Mouse (Mus musculus) kidney, adult 2 months (tissue): ENCODE data around the gene Nras.

ENCODE experiments used
- CTCF ChIP-seq: fragments of 200-500 bp; conservative IDR thresholded peaks from 2 replicates; pipeline ENCODE4 v1.5.1; 2011; ENCODE audit warnings: low read depth, mild to moderate bottlenecking, control low read depth, low read length, moderate library complexity, mixed read lengths; ENCODE audit not compliant: insufficient read depth, insufficient read length
- POLR2A ChIP-seq: fragments of 200-500 bp; IDR thresholded peaks from one replicate; pipeline ENCODE4 v1.6.1; 2011; ENCODE audit warnings: low read depth, low read length, control low read depth

DNA sequence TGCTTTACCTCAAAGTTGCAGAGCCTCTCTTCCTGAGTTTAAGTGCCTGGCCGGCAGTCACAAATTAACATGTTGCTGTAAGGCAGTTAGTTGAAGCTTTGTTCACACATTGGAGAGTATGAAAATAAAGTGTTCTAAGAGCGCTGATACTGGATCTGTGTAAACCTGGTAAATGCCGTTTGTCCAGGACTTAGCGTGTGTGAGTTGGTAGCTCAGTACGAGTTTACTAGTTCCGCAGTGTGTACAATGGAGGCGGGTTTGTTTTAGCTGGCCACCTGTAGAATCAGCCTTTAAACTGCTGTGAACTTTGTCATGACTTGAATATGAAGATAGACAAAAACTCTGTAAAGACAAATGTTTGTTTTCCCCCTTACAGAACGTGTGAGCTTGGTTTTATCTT is 8.8 kb downstream of the Nras start:
- TF ChIP-seq CTCF (no peak), POLR2A (no peak)
